Mouse (Mus musculus): ENCODE measurements at regions not wholly inside any gene's neighbourhood (a gene's known extent, or its start where the extent isn't known, plus 50 kb on each side); places are given as distances from the start of the nearest gene placed in this dataset.

- TF ChIP-seq EP300 (IDR thresholded peaks at IDR 0.05; ENCODE audit: low read depth) (no peak), CTCF (IDR thresholded peaks at IDR 0.05; ENCODE audit: low read depth) (no peak)
Measured at GRCm38 (mm10) chr5:129414960-129415706, 85.9 kb upstream of the Sfswap start.

Data from liver, embryonic 14.5 days (tissue).